ENCODE assay signal across 9 mouse cellular contexts in genomic region chr1:186833441-186833895, GRCm38 (mm10).
DNase-seq lines count a peak whose midpoint lies in the region; ATAC-seq and TF ChIP-seq lines count a peak whose summit lies in the region.
"Had no signal": no experiment of that assay in that cellular context is flagged by ENCODE, and none has a peak within 500 bp of the region (broad histone marks: within the 10 kb centered on the region; RNA-seq: fewer than 3 reads in every experiment).

No protein-coding gene starts in this region.

- TF ChIP-seq EP300 in ES-Bruce4 (IDR thresholded peaks at IDR 0.05; ENCODE audit: insufficient read depth, low read depth, low read length) = no peak

- H3K27me3 ChIP-seq in ES-Bruce4 (ENCODE audit: control insufficient read depth, insufficient read depth, low read length, poor library complexity, severe bottlenecking) = no peaks in the 10 kb centered on the region
- H3K27me3 ChIP-seq in forebrain, embryonic 10.5 days (ENCODE audit: poor library complexity, severe bottlenecking) = peaks cover 50% of the 10 kb centered on the region
- H3K27me3 ChIP-seq in intestine, embryonic 16.5 days (replicated peaks; ENCODE audit: control insufficient read depth, insufficient read depth, low read length) = peaks cover 10% of the 10 kb centered on the region
- peaks cover 3% of the 10 kb centered on the region; the same call in 1 of the 2 replicates for H3K27me3 ChIP-seq in kidney, adult 2 months (replicated peaks; ENCODE audit: control insufficient read depth, insufficient read depth, low read length)

- DNase-seq in cerebellum, postnatal 25 days = peak; percentile 23 to 28
- DNase-seq in cerebellum, adult 9-10 months = no peak
- DNase-seq in forebrain, embryonic 10.5 days (ENCODE audit: extremely low spot score, low spot score) = peak; percentile 58
- peak; percentile 56 for DNase-seq in retina, embryonic 14.5 days (ENCODE audit: low spot score)
- DNase-seq in kidney, adult 2 months = no peak
- DNase-seq in cerebellum, adult 8-10 months = no peak

- H3K9me3 ChIP-seq in ES-Bruce4 (replicated peaks; ENCODE audit: control insufficient read depth, insufficient read depth, low read length, poor library complexity, severe bottlenecking) = no peaks in the 10 kb centered on the region
- H3K9me3 ChIP-seq in forebrain, embryonic 10.5 days = no peaks in the 10 kb centered on the region
- H3K9me3 ChIP-seq in intestine, embryonic 16.5 days (ENCODE audit: control insufficient read depth, low read length) = no peaks in the 10 kb centered on the region

- no peak for ATAC-seq in intestine, embryonic 16.5 days

- H3K9ac ChIP-seq in ES-Bruce4 (ENCODE audit: low read depth, poor library complexity, severe bottlenecking) = no peak overlapping the region
- H3K9ac ChIP-seq in intestine, embryonic 16.5 days (ENCODE audit: low read depth, low read length) = peak overlapping the region; percentile 57

- H3K27ac ChIP-seq in ES-Bruce4 (ENCODE audit: insufficient read depth, low read length) = no peak overlapping the region
- H3K27ac ChIP-seq in forebrain, embryonic 10.5 days = peak overlapping the region; percentile 81
- H3K27ac ChIP-seq in intestine, embryonic 16.5 days (ENCODE audit: low read length) = no peak overlapping the region
- H3K27ac ChIP-seq in kidney, adult 2 months (ENCODE audit: insufficient read depth, low read depth, low read length) = no peak overlapping the region

- peak overlapping the region; percentile 61 for H3K4me2 ChIP-seq in intestine, embryonic 16.5 days (ENCODE audit: low read depth, low read length)

- H3K36me3 ChIP-seq in ES-Bruce4 (ENCODE audit: control insufficient read depth, insufficient read depth, low read length, poor library complexity, severe bottlenecking) = no peaks in the 10 kb centered on the region
- no peaks in the 10 kb centered on the region for H3K36me3 ChIP-seq in forebrain, embryonic 10.5 days (replicated peaks)
- no peaks in the 10 kb centered on the region for H3K36me3 ChIP-seq in intestine, embryonic 16.5 days (ENCODE audit: control insufficient read depth, insufficient read depth, low read length)
- no peaks in the 10 kb centered on the region for H3K36me3 ChIP-seq in kidney, adult 2 months (ENCODE audit: control insufficient read depth, insufficient read depth, low read length)

- H3K4me3 ChIP-seq in ES-Bruce4 (ENCODE audit: low read depth, low read length) = peak overlapping the region; percentile 49
- H3K4me3 ChIP-seq in forebrain, embryonic 10.5 days = peak overlapping the region; percentile 58
- H3K4me3 ChIP-seq in intestine, embryonic 16.5 days (ENCODE audit: low read length) = peak overlapping the region; percentile 42
- H3K4me3 ChIP-seq in kidney, adult 2 months (ENCODE audit: insufficient read depth, low read depth, low read length) = no peak overlapping the region
- H3K4me3 ChIP-seq: erythroblast, embryonic 14.5 days had no signal

- TF ChIP-seq POLR2A in ES-Bruce4 (IDR thresholded peaks at IDR 0.05; ENCODE audit: insufficient read depth, low read length) = no peak
- no peak for TF ChIP-seq POLR2A in kidney, adult 2 months (IDR thresholded peaks at IDR 0.05; ENCODE audit: low read depth, low read length)

- no peak for TF ChIP-seq CTCF in ES-Bruce4 (IDR thresholded peaks at IDR 0.05; ENCODE audit: low read depth, low read length)
- no peak for TF ChIP-seq CTCF in kidney, adult 2 months (conservative IDR thresholded peaks at IDR 0.05; ENCODE audit: insufficient read depth, insufficient read length, low read depth, low read length)

- H3K4me1 ChIP-seq in ES-Bruce4 (ENCODE audit: control insufficient read depth, insufficient read depth, low read length) = no peaks in the 10 kb centered on the region
- peaks cover 17% of the 10 kb centered on the region for H3K4me1 ChIP-seq in forebrain, embryonic 10.5 days
- peaks cover 12% of the 10 kb centered on the region for H3K4me1 ChIP-seq in intestine, embryonic 16.5 days (ENCODE audit: control insufficient read depth, insufficient read depth, low read length)
- no peaks in the 10 kb centered on the region for H3K4me1 ChIP-seq in kidney, adult 2 months (ENCODE audit: control insufficient read depth, insufficient read depth, low read length)

- under 1% methylated on average over 17 of the region's 17 CpGs for WGBS in forebrain, embryonic 10.5 days
- WGBS in intestine, embryonic 16.5 days = 4% methylated on average over 17 of the region's 17 CpGs
- WGBS in kidney, adult 2 months = 3% methylated on average over 17 of the region's 17 CpGs

Comparison
In these comparisons a context has a peak if more than half of its experiments do, and no peak if none do; other contexts are left out.
1. DNase-seq: peak in cerebellum, postnatal 25 days (2 of 2), forebrain, embryonic 10.5 days (single experiment) and retina, embryonic 14.5 days (single experiment); none in cerebellum, adult 9-10 months (single experiment), kidney, adult 2 months (single experiment) and cerebellum, adult 8-10 months (single experiment).